Mouse (Mus musculus) erythroblast, embryonic 14.5 days (primary cell): ENCODE measurements around the gene Gpr142.

Experiments
- GATA1 ChIP-seq: IDR thresholded peaks from 2 replicates; pipeline ENCODE4 v1.6.1; 2012; ENCODE audit warnings: low read length, inconsistent platforms, mixed read lengths
- TAL1 ChIP-seq: IDR thresholded peaks from 3 replicates; pipeline ENCODE4 v1.6.1; 2012; ENCODE audit warnings: low read length, inconsistent platforms, mixed read lengths

DNA sequence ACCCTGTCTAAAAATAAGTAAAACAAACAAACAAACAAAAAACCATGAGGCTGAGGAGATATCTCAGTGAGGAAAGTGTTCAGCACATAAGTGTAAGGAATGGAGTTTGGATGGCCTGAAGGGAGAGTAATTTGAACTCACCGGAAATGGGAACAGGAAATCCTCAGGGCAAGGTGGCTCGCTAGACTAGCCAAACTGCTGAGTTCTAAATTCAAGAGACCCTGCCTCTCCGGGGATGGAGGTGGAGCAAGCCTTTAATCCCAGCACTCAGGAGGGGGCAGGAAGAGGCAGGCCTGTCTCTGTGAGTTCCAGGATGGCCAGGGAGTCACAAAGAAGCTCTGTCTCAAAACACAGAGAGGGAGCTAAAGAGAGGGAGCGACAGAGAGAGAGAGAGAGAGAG, 11.6 kb downstream of the Gpr142 start:
- TF ChIP-seq GATA1 (no peak), TAL1 (no peak)
